Mouse (Mus musculus): ENCODE data around the gene Sbp. TPM values are rescaled to one million over a fixed set of nuclear protein-coding genes. Genes with fewer than 3 reads are reported as not detected.

Sbp gene
- polyA plus RNA-seq, 1 experiment from 2014 or later: not detected

DNA sequence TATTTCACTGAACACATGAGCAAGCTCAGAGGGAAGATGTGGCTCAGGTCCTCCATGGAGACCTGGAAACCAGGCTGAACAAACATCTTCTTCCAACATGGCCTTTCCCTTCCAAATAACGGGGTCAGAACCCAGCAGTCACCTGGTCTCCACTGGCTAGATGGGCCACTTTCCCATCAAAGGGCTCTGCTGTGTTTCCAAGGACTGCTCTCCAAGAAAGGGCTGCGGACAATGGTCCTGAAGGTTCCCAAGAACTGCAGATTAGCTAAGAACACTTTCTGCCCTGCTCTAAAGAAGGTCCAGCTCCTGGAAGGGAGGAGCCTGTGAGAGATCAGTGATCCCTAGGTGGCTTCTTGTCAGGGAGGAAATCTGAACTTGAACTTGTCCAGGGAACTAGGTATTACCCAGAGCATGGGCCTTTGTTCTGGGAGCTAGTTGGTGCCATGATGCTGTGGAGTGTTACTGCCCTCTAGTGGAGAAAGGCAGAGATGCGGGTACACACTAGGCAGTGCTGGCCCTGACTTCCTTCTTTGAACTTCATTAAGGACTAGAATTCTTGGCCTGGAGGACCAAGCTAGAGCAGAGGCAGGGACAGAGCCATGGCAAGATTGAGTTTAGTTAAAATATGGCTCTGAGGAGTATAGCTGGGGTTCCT, 18.7 kb downstream of the Sbp start:
- Histone ChIP-seq H3K9me3 (replicated peaks; ENCODE audit: control insufficient read depth, low read length) (no peaks in the 10 kb centered on the region), H3K27ac (ENCODE audit: low read depth, low read length) (no peak overlapping the region), H3K4me1 (ENCODE audit: control insufficient read depth, insufficient read depth, low read length) (no peaks in the 10 kb centered on the region), H3K4me2 (no peak overlapping the region), H3K27me3 (ENCODE audit: control insufficient read depth, insufficient read depth, low read length) (0 out of 2 replicates have a peak, but pooled peaks cover 3% of the 10 kb centered on the region), H3K9ac (ENCODE audit: low read depth, low read length) (0 out of 2 replicates have a peak overlapping the region, but pooled peaks have one; percentile 17), H3K36me3 (ENCODE audit: control insufficient read depth, insufficient read depth, low read length) (no peaks in the 10 kb centered on the region), H3K4me3 (ENCODE audit: low read depth, low read length) (no peak overlapping the region)
- WGBS (ENCODE audit: insufficient replicate concordance): 37% methylated on average over 3 of the region's 3 CpGs
- ATAC-seq (replicated peaks; ENCODE audit: insufficient number of reproducible peaks, low FRiP score, low TSS enrichment): peak; percentile 72

DNA sequence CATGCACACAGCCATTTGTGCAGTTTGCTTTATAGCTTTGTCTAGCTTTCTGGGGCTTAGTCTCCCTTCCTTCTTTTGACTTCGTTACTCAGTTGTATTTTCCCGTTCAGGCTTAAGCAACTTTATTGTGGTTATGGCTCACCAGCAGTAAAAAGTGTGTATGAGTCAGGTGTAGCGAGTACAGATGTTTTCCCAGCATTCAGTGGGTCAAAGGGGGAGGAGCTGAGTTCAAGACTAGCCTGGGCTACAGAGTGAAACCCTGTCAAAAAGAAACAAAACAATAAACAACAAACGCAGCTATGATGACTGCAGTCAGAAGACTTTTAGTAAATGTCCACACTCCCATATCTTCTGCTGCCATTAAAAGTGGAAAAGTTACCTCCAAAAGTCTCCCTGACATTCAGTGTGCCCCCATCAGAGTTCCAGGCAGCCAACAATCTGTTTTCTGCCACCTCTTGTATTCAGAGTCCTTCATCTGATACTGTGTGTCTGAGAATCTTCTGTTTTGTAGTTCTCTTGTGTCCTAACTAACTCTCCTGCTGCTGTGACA, 20.2 kb downstream of the Sbp start:
- Histone ChIP-seq H3K36me3 (ENCODE audit: control insufficient read depth, insufficient read depth, low read length) (no peaks in the 10 kb centered on the region), H3K4me1 (ENCODE audit: control insufficient read depth, insufficient read depth, low read length) (no peaks in the 10 kb centered on the region), H3K27ac (ENCODE audit: low read depth, low read length) (no peak overlapping the region), H3K27me3 (ENCODE audit: control insufficient read depth, insufficient read depth, low read length) (0 out of 2 replicates have a peak, but pooled peaks cover 3% of the 10 kb centered on the region), H3K4me3 (ENCODE audit: low read depth, low read length) (no peak overlapping the region), H3K9me3 (replicated peaks; ENCODE audit: control insufficient read depth, low read length) (no peaks in the 10 kb centered on the region), H3K9ac (ENCODE audit: low read depth, low read length) (no peak overlapping the region), H3K4me2 (no peak overlapping the region)
- no peak for ATAC-seq (replicated peaks; ENCODE audit: insufficient number of reproducible peaks, low FRiP score, low TSS enrichment)
- 66% methylated on average over 4 of the region's 4 CpGs for WGBS (ENCODE audit: insufficient replicate concordance)

DNA sequence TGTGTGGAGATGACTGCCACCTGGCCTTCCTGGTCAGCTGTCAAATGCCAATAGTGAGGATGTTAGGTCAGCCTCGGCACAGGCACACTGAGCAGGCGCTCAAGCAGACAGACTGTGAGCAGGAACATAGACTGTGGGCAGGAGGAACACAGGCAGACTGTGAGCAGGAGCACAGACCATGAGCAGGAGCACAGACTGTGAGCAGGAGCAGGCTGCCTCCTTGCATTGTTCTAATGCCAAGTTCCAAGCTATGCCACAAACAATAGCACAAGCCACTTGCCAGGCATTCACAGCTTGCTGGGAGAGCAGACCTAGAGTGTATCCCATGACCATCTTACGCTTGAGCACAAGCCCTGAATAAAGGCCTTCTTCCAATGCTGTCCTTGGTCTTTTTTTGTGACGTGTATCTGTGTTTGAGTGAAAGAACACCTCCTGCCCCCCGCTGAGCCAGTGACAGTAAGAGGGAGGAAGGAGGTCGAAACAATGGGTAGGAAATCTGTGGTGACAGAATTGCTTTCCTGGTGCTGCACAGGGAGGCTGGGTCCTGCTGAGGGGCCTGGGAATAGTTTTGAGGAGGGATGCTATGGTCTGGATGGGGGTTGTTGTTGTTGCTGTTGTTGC, 24.4 kb downstream of the Sbp start:
- Histone ChIP-seq H3K4me3 (ENCODE audit: low read depth, low read length) (no peak overlapping the region), H3K27ac (ENCODE audit: low read depth, low read length) (no peak overlapping the region), H3K9me3 (replicated peaks; ENCODE audit: control insufficient read depth, low read length) (no peaks in the 10 kb centered on the region), H3K4me2 (no peak overlapping the region), H3K27me3 (ENCODE audit: control insufficient read depth, insufficient read depth, low read length) (no peaks in the 10 kb centered on the region), H3K36me3 (ENCODE audit: control insufficient read depth, insufficient read depth, low read length) (no peaks in the 10 kb centered on the region), H3K9ac (ENCODE audit: low read depth, low read length) (no peak overlapping the region), H3K4me1 (ENCODE audit: control insufficient read depth, insufficient read depth, low read length) (no peaks in the 10 kb centered on the region)
- WGBS (ENCODE audit: insufficient replicate concordance): 38% methylated on average over 6 of the region's 6 CpGs
- no peak for ATAC-seq (replicated peaks; ENCODE audit: insufficient number of reproducible peaks, low FRiP score, low TSS enrichment)

DNA sequence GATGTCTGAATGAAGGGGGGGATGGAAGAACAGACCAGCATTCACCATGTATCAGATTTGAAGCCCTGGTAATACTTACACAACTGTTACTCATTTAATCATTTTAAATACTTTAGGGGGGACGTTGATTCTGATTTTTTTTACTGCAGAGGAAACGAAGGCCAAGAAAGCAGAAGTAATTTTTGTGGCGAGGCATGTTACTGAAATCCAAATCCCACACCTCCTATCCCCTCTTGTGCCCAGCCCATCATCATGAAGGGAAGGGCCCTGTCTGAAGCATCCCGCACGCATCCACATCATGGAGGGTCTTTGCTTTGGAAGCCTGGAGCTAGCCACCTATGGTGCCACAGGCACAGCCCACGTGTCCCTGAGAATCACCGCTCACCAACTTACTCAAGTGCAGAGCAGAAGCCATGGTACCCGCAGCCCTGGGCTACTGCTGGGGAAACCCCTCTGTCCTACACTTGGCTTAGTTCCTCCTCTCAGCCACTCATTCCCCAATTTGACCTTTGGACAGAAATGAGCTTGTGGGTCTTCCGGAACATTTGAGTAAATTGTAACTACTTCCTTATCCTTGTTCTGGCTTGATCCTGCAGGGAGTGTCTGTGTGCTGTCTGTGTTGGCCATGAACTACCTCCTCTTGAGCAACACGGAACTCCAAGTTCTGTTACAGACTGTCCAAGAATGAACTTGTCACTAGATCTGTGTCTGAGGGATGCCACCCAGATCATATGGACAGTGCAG, 25.4 kb downstream of the Sbp start:
- H3K27me3 ChIP-seq (ENCODE audit: control insufficient read depth, insufficient read depth, low read length): no peaks in the 10 kb centered on the region
- no peaks in the 10 kb centered on the region for H3K4me1 ChIP-seq (ENCODE audit: control insufficient read depth, insufficient read depth, low read length)
- H3K9me3 ChIP-seq (replicated peaks; ENCODE audit: control insufficient read depth, low read length): no peaks in the 10 kb centered on the region
- no peak overlapping the region for H3K27ac ChIP-seq (ENCODE audit: low read depth, low read length)
- H3K9ac ChIP-seq (ENCODE audit: low read depth, low read length): no peak overlapping the region
- no peak overlapping the region for H3K4me3 ChIP-seq (ENCODE audit: low read depth, low read length)
- ATAC-seq (replicated peaks; ENCODE audit: insufficient number of reproducible peaks, low FRiP score, low TSS enrichment): no peak
- WGBS (ENCODE audit: insufficient replicate concordance): 80% methylated on average over 10 of the region's 10 CpGs
- no peak overlapping the region for H3K4me2 ChIP-seq
- no peaks in the 10 kb centered on the region for H3K36me3 ChIP-seq (ENCODE audit: control insufficient read depth, insufficient read depth, low read length)

DNA sequence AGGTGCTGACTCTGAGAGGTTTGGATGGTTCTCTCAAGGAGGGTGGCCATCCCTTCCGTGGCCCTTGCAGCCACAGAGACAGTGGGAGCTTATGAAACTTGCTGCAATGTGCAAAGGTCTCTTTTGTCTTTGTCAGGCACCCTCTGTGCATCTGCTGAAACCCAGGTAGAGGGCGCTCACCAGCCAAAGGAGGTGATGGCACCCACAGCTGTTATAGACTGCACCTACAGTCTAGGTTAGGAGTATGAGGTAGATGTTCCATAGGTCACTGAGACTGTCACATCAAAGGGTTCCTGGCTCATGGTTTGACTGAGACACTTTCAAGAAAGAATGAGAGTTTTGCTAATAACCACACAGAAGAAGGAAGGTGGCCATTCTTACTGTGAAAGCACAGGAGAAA, 27.3 kb downstream of the Sbp start:
- ATAC-seq (replicated peaks; ENCODE audit: insufficient number of reproducible peaks, low FRiP score, low TSS enrichment): no peak
- Histone ChIP-seq H3K4me1 (ENCODE audit: control insufficient read depth, insufficient read depth, low read length) (no peaks in the 10 kb centered on the region), H3K4me3 (ENCODE audit: low read depth, low read length) (no peak overlapping the region), H3K36me3 (ENCODE audit: control insufficient read depth, insufficient read depth, low read length) (no peaks in the 10 kb centered on the region), H3K9me3 (replicated peaks; ENCODE audit: control insufficient read depth, low read length) (no peaks in the 10 kb centered on the region), H3K27ac (ENCODE audit: low read depth, low read length) (no peak overlapping the region), H3K27me3 (ENCODE audit: control insufficient read depth, insufficient read depth, low read length) (no peaks in the 10 kb centered on the region), H3K4me2 (no peak overlapping the region), H3K9ac (ENCODE audit: low read depth, low read length) (no peak overlapping the region)
- WGBS (ENCODE audit: insufficient replicate concordance): 47% methylated on average over 2 of the region's 2 CpGs

DNA sequence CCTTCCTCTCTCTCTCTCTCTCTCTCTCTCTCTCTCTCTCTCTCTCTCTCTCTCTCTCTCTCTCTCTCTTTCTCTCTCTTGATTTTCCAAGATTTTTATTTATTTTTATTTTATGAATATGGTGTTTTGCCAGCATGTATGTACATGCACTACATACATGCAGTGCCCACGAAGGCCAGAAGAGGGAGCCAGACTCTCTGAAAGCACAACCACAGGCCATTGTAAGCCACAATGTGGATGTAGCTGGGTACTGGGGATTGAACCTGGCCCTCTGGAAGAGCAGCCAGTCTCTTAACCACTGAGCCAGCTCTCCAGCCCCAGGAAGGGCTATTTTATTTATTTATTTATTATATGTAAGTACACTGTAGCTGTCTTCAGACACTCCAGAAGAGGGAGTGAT, 27.8 kb downstream of the Sbp start:
- no peaks in the 10 kb centered on the region for H3K4me1 ChIP-seq (ENCODE audit: control insufficient read depth, insufficient read depth, low read length)
- no peak overlapping the region for H3K9ac ChIP-seq (ENCODE audit: low read depth, low read length)
- no peaks in the 10 kb centered on the region for H3K27me3 ChIP-seq (ENCODE audit: control insufficient read depth, insufficient read depth, low read length)
- no peak overlapping the region for H3K4me3 ChIP-seq (ENCODE audit: low read depth, low read length)
- H3K27ac ChIP-seq (ENCODE audit: low read depth, low read length): no peak overlapping the region
- no peaks in the 10 kb centered on the region for H3K36me3 ChIP-seq (ENCODE audit: control insufficient read depth, insufficient read depth, low read length)
- no peaks in the 10 kb centered on the region for H3K9me3 ChIP-seq (replicated peaks; ENCODE audit: control insufficient read depth, low read length)
- no peak for ATAC-seq (replicated peaks; ENCODE audit: insufficient number of reproducible peaks, low FRiP score, low TSS enrichment)
- WGBS (ENCODE audit: insufficient replicate concordance): 0% methylated on average over 1 of the region's 1 CpGs
- no peak overlapping the region for H3K4me2 ChIP-seq

DNA sequence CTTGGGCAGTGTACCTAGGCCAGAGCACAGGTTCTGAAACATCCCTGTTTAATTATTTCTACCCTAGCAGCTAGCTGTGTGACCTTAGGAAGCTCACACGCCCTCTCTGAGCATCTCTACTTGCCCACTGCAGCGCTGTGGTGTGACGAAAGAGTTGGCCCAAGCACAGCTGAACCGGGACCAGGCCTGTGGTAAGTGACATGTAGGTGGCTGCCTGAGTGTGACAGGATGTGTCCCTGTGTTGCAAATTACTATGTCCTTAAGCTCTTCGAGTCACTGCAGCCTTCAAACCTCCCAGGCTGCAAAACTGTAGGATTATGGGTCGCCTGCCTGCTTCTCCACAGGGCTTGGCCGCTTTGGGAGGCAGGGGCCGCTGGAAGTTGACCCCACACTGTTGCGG, 29.8 kb downstream of the Sbp start:
- no peaks in the 10 kb centered on the region for H3K27me3 ChIP-seq (ENCODE audit: control insufficient read depth, insufficient read depth, low read length)
- no peak overlapping the region for H3K9ac ChIP-seq (ENCODE audit: low read depth, low read length)
- no peaks in the 10 kb centered on the region for H3K4me1 ChIP-seq (ENCODE audit: control insufficient read depth, insufficient read depth, low read length)
- no peaks in the 10 kb centered on the region for H3K9me3 ChIP-seq (replicated peaks; ENCODE audit: control insufficient read depth, low read length)
- H3K4me2 ChIP-seq: no peak overlapping the region
- no peak for ATAC-seq (replicated peaks; ENCODE audit: insufficient number of reproducible peaks, low FRiP score, low TSS enrichment)
- no peak overlapping the region for H3K4me3 ChIP-seq (ENCODE audit: low read depth, low read length)
- H3K36me3 ChIP-seq (ENCODE audit: control insufficient read depth, insufficient read depth, low read length): no peaks in the 10 kb centered on the region
- WGBS (ENCODE audit: insufficient replicate concordance): 77% methylated on average over 9 of the region's 9 CpGs
- H3K27ac ChIP-seq (ENCODE audit: low read depth, low read length): no peak overlapping the region

DNA sequence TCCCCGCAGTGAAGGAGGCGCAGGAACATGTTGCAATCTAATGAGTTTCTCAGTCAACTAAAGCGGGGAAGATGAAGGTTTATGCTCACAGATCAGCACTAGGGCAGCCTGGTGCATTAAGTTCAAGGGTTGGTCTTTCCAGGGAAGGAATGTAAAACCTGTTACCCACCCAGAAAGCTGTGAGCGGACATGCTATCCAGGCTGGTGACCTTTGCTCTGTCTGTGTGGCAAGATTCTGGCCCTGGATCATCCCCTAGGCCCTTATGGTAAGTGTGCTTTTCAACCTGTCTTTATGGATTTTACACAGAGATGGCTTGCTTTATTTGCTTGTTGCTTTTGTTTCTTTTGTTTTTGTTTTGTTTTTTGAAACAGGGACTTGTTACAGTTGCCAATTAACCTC, 35.2 kb downstream of the Sbp start:
- no peak for ATAC-seq (replicated peaks; ENCODE audit: insufficient number of reproducible peaks, low FRiP score, low TSS enrichment)
- Histone ChIP-seq H3K9ac (ENCODE audit: low read depth, low read length) (no peak overlapping the region), H3K9me3 (replicated peaks; ENCODE audit: control insufficient read depth, low read length) (no peaks in the 10 kb centered on the region)

More for the DNA sequence above, 35.2 kb downstream of the Sbp start:
- 79% methylated on average over 4 of the region's 4 CpGs for WGBS (ENCODE audit: insufficient replicate concordance)
- Histone ChIP-seq H3K27me3 (ENCODE audit: control insufficient read depth, insufficient read depth, low read length) (no peaks in the 10 kb centered on the region), H3K4me1 (ENCODE audit: control insufficient read depth, insufficient read depth, low read length) (no peaks in the 10 kb centered on the region), H3K27ac (ENCODE audit: low read depth, low read length) (no peak overlapping the region), H3K36me3 (ENCODE audit: control insufficient read depth, insufficient read depth, low read length) (no peaks in the 10 kb centered on the region), H3K4me3 (ENCODE audit: low read depth, low read length) (no peak overlapping the region), H3K4me2 (no peak overlapping the region)
